Mouse (Mus musculus): ENCODE results near the gene Gng7. TPM values are rescaled to one million over a fixed set of nuclear protein-coding genes. Genes with fewer than 3 reads are reported as not detected.

Gng7 gene
- total and polyA plus RNA-seq, 3 experiments: 0.50 to 0.68 (median 0.63) TPM

DNA sequence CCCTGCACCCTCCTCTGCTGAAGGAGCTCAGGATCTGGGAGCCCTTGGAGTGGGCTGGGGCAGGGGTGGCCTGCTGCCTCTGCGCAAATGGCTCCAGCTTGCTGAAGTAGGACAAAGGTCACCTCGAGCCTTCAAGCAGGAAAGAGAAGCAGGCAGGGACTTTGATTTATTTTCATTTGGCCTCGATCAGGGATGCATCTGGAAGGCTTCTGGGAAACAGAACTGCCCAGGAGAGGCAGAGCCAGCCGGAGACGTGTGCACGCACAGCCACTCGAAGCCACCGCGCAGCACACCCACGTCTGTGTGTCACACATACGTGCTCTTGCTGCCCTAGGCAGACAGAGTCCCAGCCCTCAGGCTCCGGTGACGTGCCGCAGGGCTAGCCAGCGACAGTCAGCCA, 43.2 kb downstream of the Gng7 start:
- 68% methylated on average over 15 of the region's 15 CpGs for whole genome bisulfite sequencing
- no peaks in the 10 kb centered on the region for H3K4me1 ChIP-seq (ENCODE audit: control insufficient read depth, insufficient read depth, low read length)
- intact Hi-C loops (cut with DNase I): no loop called here

DNA sequence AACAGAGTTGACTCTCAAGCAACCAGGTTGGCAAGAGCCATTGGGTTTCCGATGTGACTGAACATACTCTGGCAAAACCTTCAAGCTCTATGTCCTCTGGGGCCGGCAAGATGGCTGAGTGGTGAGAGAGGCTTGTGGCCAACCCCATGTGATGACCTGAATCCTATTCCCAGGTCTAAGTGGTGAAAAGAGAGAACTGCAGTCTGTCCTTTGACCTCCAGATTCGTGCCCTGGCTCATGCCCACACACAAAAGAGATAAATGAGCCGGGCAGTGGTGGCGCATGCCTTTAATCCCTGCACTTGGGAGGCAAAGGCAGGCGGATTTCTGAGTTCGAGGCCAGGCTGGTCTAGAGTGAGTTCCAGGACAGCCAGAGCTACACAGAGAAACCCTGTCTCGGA, 44.6 kb downstream of the Gng7 start:
- TF ChIP-seq CTCF (IDR thresholded peaks at IDR 0.05): no peak
- TF ChIP-seq POLR2A (IDR thresholded peaks at IDR 0.05; ENCODE audit: insufficient read depth, low read depth, low read length): no peak
- TF ChIP-seq EP300 (IDR thresholded peaks at IDR 0.05; ENCODE audit: insufficient read depth, low read depth, low read length): no peak
- Histone ChIP-seq H3K4me3 (no peak overlapping the region), H3K27me3 (ENCODE audit: control insufficient read depth, insufficient read depth, low read length) (no peaks in the 10 kb centered on the region), H3K4me1 (ENCODE audit: control insufficient read depth, insufficient read depth, low read length) (no peaks in the 10 kb centered on the region), H3K36me3 (ENCODE audit: control insufficient read depth, insufficient read depth, low read length) (no peaks in the 10 kb centered on the region), H3K9ac (ENCODE audit: low read depth, low read length) (no peak overlapping the region), H3K79me2 (replicated peaks; ENCODE audit: control insufficient read depth, insufficient read depth, low read length) (no peaks in the 10 kb centered on the region), H3K27ac (no peak overlapping the region)
- no peak for DNase-seq
- 76% methylated on average over 8 of the region's 8 CpGs for WGBS
- intact Hi-C loops (cut with DNase I): no loop called here

More for the DNA sequence above, 43.2 kb downstream of the Gng7 start:
- Histone ChIP-seq H3K4me3 (no peak overlapping the region), H3K27me3 (ENCODE audit: control insufficient read depth, insufficient read depth, low read length) (no peaks in the 10 kb centered on the region), H3K79me2 (replicated peaks; ENCODE audit: control insufficient read depth, insufficient read depth, low read length) (no peaks in the 10 kb centered on the region), H3K27ac (no peak overlapping the region), H3K36me3 (ENCODE audit: control insufficient read depth, insufficient read depth, low read length) (no peaks in the 10 kb centered on the region), H3K9ac (ENCODE audit: low read depth, low read length) (no peak overlapping the region)
- TF ChIP-seq EP300 (IDR thresholded peaks at IDR 0.05; ENCODE audit: insufficient read depth, low read depth, low read length) (no peak), CTCF (IDR thresholded peaks at IDR 0.05) (no peak), POLR2A (IDR thresholded peaks at IDR 0.05; ENCODE audit: insufficient read depth, low read depth, low read length) (no peak)
- DNase-seq: no peak

GRCm38 (mm10) chr10:80969298-80969697, 45.4 kb downstream of the Gng7 start:
- WGBS: 79% methylated on average over 3 of the region's 3 CpGs
- H3K9ac ChIP-seq (ENCODE audit: low read depth, low read length): no peak overlapping the region
- DNase-seq: no peak
- intact Hi-C loops (cut with DNase I): no loop called here
- no peaks in the 10 kb centered on the region for H3K4me1 ChIP-seq (ENCODE audit: control insufficient read depth, insufficient read depth, low read length)
- H3K27me3 ChIP-seq (ENCODE audit: control insufficient read depth, insufficient read depth, low read length): no peaks in the 10 kb centered on the region
- H3K36me3 ChIP-seq (ENCODE audit: control insufficient read depth, insufficient read depth, low read length): no peaks in the 10 kb centered on the region
- H3K27ac ChIP-seq: no peak overlapping the region
- no peak for TF ChIP-seq POLR2A (IDR thresholded peaks at IDR 0.05; ENCODE audit: insufficient read depth, low read depth, low read length)
- no peak for TF ChIP-seq EP300 (IDR thresholded peaks at IDR 0.05; ENCODE audit: insufficient read depth, low read depth, low read length)
- TF ChIP-seq CTCF (IDR thresholded peaks at IDR 0.05): no peak
- no peaks in the 10 kb centered on the region for H3K79me2 ChIP-seq (replicated peaks; ENCODE audit: control insufficient read depth, insufficient read depth, low read length)
- no peak overlapping the region for H3K4me3 ChIP-seq

DNA sequence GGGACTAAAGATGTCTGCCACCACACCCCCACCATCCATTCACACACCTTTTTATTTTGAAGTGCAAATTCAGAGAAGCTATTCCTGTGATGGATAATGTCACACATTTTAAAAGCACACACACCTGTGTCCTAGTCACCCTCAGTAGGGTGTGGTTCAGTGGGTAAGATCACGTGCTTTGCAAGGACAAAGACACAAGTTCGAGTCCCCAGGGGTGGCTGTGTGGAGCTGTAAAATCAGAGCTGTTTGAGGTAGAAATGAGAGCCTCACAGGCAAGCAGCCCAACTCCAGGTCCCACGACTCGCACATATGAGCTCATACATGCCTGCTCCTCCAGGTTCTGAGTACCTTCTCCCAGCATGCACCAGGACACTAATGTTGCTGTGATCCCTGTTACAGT, 46.6 kb downstream of the Gng7 start:
- Histone ChIP-seq H3K4me3 (no peak overlapping the region), H3K27ac (no peak overlapping the region), H3K79me2 (replicated peaks; ENCODE audit: control insufficient read depth, insufficient read depth, low read length) (no peaks in the 10 kb centered on the region), H3K4me1 (ENCODE audit: control insufficient read depth, insufficient read depth, low read length) (peaks cover 5% of the 10 kb centered on the region), H3K36me3 (ENCODE audit: control insufficient read depth, insufficient read depth, low read length) (no peaks in the 10 kb centered on the region), H3K9ac (ENCODE audit: low read depth, low read length) (no peak overlapping the region), H3K27me3 (ENCODE audit: control insufficient read depth, insufficient read depth, low read length) (no peaks in the 10 kb centered on the region)
- DNase-seq: no peak
- intact Hi-C loops (cut with DNase I): no loop called here
- TF ChIP-seq CTCF (IDR thresholded peaks at IDR 0.05) (no peak), POLR2A (IDR thresholded peaks at IDR 0.05; ENCODE audit: insufficient read depth, low read depth, low read length) (no peak), EP300 (IDR thresholded peaks at IDR 0.05; ENCODE audit: insufficient read depth, low read depth, low read length) (no peak)
- 86% methylated on average over 4 of the region's 4 CpGs for whole genome bisulfite sequencing

- Histone ChIP-seq H3K27me3 (ENCODE audit: control insufficient read depth, insufficient read depth, low read length) (no peaks in the 10 kb centered on the region), H3K4me1 (ENCODE audit: control insufficient read depth, insufficient read depth, low read length) (peaks cover 8% of the 10 kb centered on the region), H3K4me3 (no peak overlapping the region), H3K27ac (no peak overlapping the region), H3K9ac (ENCODE audit: low read depth, low read length) (no peak overlapping the region), H3K36me3 (ENCODE audit: control insufficient read depth, insufficient read depth, low read length) (no peaks in the 10 kb centered on the region), H3K79me2 (replicated peaks; ENCODE audit: control insufficient read depth, insufficient read depth, low read length) (no peaks in the 10 kb centered on the region)
- 54% methylated on average over 3 of the region's 3 CpGs for WGBS
- DNase-seq: no peak
- intact Hi-C loops (cut with DNase I): no loop called here
- TF ChIP-seq POLR2A (IDR thresholded peaks at IDR 0.05; ENCODE audit: insufficient read depth, low read depth, low read length) (no peak), EP300 (IDR thresholded peaks at IDR 0.05; ENCODE audit: insufficient read depth, low read depth, low read length) (no peak), CTCF (IDR thresholded peaks at IDR 0.05) (no peak)
Observed at GRCm38 (mm10) chr10:80967101-80967656, 47.6 kb downstream of the Gng7 start.

DNA sequence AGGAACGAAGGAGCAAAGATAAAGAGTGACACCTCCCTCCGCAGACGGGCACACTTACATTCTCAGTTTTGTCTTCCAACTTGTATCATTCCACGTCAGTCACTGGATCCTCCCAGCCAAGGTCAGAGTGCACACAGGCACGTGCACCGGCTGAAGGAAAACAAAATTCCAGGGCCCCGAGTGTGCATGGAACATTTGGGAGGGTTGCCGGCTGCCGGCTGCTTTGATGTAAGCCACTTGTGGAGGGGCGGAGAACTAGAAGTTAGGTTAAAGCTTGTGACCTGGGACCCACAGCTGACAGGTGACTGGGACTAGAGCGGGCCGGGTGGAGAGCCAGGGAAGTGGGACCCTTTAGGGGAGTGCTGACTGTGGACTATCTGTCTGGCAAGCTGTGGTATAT, 48.4 kb downstream of the Gng7 start:
- H3K79me2 ChIP-seq (replicated peaks; ENCODE audit: control insufficient read depth, insufficient read depth, low read length): no peaks in the 10 kb centered on the region
- no peak overlapping the region for H3K4me3 ChIP-seq
- intact Hi-C loops (cut with DNase I): no loop called here
- no peak for TF ChIP-seq CTCF (IDR thresholded peaks at IDR 0.05)
- TF ChIP-seq EP300 (IDR thresholded peaks at IDR 0.05; ENCODE audit: insufficient read depth, low read depth, low read length): no peak
- TF ChIP-seq POLR2A (IDR thresholded peaks at IDR 0.05; ENCODE audit: insufficient read depth, low read depth, low read length): no peak
- peaks cover 9% of the 10 kb centered on the region for H3K4me1 ChIP-seq (ENCODE audit: control insufficient read depth, insufficient read depth, low read length)
- no peak overlapping the region for H3K9ac ChIP-seq (ENCODE audit: low read depth, low read length)
- no peaks in the 10 kb centered on the region for H3K27me3 ChIP-seq (ENCODE audit: control insufficient read depth, insufficient read depth, low read length)
- no peaks in the 10 kb centered on the region for H3K36me3 ChIP-seq (ENCODE audit: control insufficient read depth, insufficient read depth, low read length)
- no peak for DNase-seq
- no peak overlapping the region for H3K27ac ChIP-seq
- 42% methylated on average over 12 of the region's 12 CpGs for WGBS
